Mouse (Mus musculus): ENCODE measurements around the gene Elmo1.

- TF ChIP-seq USF2 (conservative IDR thresholded peaks at IDR 0.05; ENCODE audit: low read depth, low read length) = no peak
- TF ChIP-seq MAX (IDR thresholded peaks at IDR 0.05; ENCODE audit: low read length) = no peak
- no peak for TF ChIP-seq CTCF (conservative IDR thresholded peaks at IDR 0.05 in 1 of 2, IDR thresholded peaks at IDR 0.05 in 1 of 2; ENCODE audit: low read depth in 2 of 2, low read length in 2 of 2)
- no peak for TF ChIP-seq USF1 (IDR thresholded peaks at IDR 0.05; ENCODE audit: low read depth, low read length)
- TF ChIP-seq POLR2AphosphoS2 (IDR thresholded peaks at IDR 0.05; ENCODE audit: low read depth, low read length) = no peak
- TF ChIP-seq TBP (conservative IDR thresholded peaks at IDR 0.05; ENCODE audit: low read depth, low read length) = no peak
- TF ChIP-seq E2F4 (IDR thresholded peaks at IDR 0.05; ENCODE audit: insufficient replicate concordance, low read depth, low read length) = no peak
- no peak for TF ChIP-seq GABPA (IDR thresholded peaks at IDR 0.05; ENCODE audit: insufficient replicate concordance, low read depth, low read length)
- no peak for TF ChIP-seq ZC3H11A (IDR thresholded peaks at IDR 0.05; ENCODE audit: low read depth, low read length)
- TF ChIP-seq ELF1 (IDR thresholded peaks at IDR 0.05; ENCODE audit: low read depth, low read length) = no peak
- TF ChIP-seq CHD2 (IDR thresholded peaks at IDR 0.05; ENCODE audit: low read length) = no peak
- no peak for TF ChIP-seq POLR2A (IDR thresholded peaks at IDR 0.05; ENCODE audit: low read depth, low read length)
- TF ChIP-seq RAD21 (IDR thresholded peaks at IDR 0.05; ENCODE audit: low read depth, low read length) = no peak
- no peak for TF ChIP-seq CHD1 (IDR thresholded peaks at IDR 0.05; ENCODE audit: low read depth, low read length)
These were observed 115.3 kb downstream of the Elmo1 start for GRCm38 (mm10) chr13:20205746-20206145.
